Mouse (Mus musculus) midbrain, embryonic 11.5 days (tissue): ENCODE results near the gene Arl2. TPM values are rescaled to one million over a fixed set of nuclear protein-coding genes. Genes with fewer than 3 reads are reported as not detected.
"Not testable (repeated sequence)": the region's sequence is repeated elsewhere in the genome, so short reads cannot be mapped to it uniquely, and the experiment has no call there.

ENCODE experiments used
- ATAC-seq: fragments of 200-750 bp; cut with Nextera tagmentation; 2 replicates; pipeline ENCODE4 v1.8.0; 2017; ENCODE audit warnings: moderate TSS enrichment, moderate library complexity; ENCODE audit not compliant: low FRiP score
- DNase-seq: peaks from one replicate; pipeline ENCODE4 v3.0.0; 2015; ENCODE audit warnings: low spot score; ENCODE audit errors: missing footprints
- H3K27ac ChIP-seq: fragments of 300-500 bp; sonication (generic); 2 replicates; pipeline ENCODE4 v1.5.1; 2014; ENCODE audit warnings: low read depth, low read length
- H3K27me3 ChIP-seq: fragments of 300-500 bp; sonication (generic); 2 replicates; pipeline ENCODE4 v1.6.1; 2014; ENCODE audit warnings: mild to moderate bottlenecking, low read length, moderate library complexity, mixed read lengths; ENCODE audit not compliant: control insufficient read depth, insufficient read depth
- H3K36me3 ChIP-seq: fragments of 300-500 bp; sonication (generic); 2 replicates; pipeline ENCODE4 v1.6.1; 2014; ENCODE audit warnings: mild to moderate bottlenecking, low read length, moderate library complexity, mixed read lengths; ENCODE audit not compliant: control insufficient read depth, insufficient read depth
- H3K4me1 ChIP-seq: fragments of 300-500 bp; sonication (generic); 2 replicates; pipeline ENCODE4 v1.6.1; 2014; ENCODE audit warnings: low read length; ENCODE audit not compliant: control insufficient read depth, insufficient read depth
- H3K4me2 ChIP-seq: fragments of 300-500 bp; sonication (generic); 2 replicates; pipeline ENCODE4 v1.6.1; 2014; ENCODE audit warnings: mild to moderate bottlenecking, moderate library complexity
- H3K4me3 ChIP-seq: fragments of 300-500 bp; sonication (generic); 2 replicates; pipeline ENCODE4 v1.5.1; 2014; ENCODE audit warnings: low read depth, low read length
- H3K9ac ChIP-seq: fragments of 300-500 bp; sonication (generic); 2 replicates; pipeline ENCODE4 v1.6.1; 2014; ENCODE audit warnings: low read length
- H3K9me3 ChIP-seq: fragments of 300-500 bp; sonication (generic); 2 replicates; pipeline ENCODE4 v1.6.1; 2016; ENCODE audit warnings: low read length; ENCODE audit not compliant: control insufficient read depth
- WGBS: fragments of 180-500 bp; shearing (Covaris S2); extraction: QIAGEN DNeasy Blood & Tissue Kit; methylation state at CpG from one replicate; pipeline ENCODE4 v1.1.7; 2014; 5-methylcytosine and 5-hydroxymethylcytosine counted together
- polyA plus RNA-seq: library from polyadenylated mRNA; unstranded; fragments of >200 nt; fragmentation: Nextera tagmentation; extraction: Ambion mirVana; gene quantifications from 2 replicates; pipeline ENCODE4 v1.2.1, GENCODE M21; 2014

Gene Arl2
- polyA plus RNA-seq, 1 experiment from 2014 or later: 86.1 TPM

DNA sequence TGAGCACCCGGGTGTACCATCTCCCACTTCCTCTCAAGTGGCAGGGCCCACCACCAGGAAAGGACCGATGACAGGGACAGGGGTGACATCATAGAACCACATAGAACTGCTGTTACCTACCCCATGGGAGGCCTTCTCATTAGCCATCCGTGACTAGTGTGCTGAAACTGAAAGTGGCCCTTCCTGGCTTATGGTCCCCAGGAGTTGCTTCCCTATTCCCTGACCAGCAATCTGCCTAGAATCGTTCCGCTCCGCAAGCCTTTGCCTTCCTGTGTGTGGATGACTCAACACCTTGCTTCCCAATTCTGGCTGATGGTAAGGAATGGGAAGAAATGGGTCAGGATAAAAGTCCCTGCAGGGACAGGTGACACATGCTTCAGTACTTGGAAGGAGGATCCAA lies 15.9 kb upstream of the Arl2 start:
- Histone ChIP-seq H3K9me3 (no peaks in the 10 kb centered on the region), H3K4me3 (no peak overlapping the region), H3K36me3 (no peaks in the 10 kb centered on the region), H3K9ac (no peak overlapping the region), H3K4me1 (no peaks in the 10 kb centered on the region), H3K27ac (no peak overlapping the region), H3K4me2 (no peak overlapping the region), H3K27me3 (no peaks in the 10 kb centered on the region)
- 75% methylated on average over 6 of the region's 6 CpGs for WGBS
- ATAC-seq (no peak), DNase-seq (no peak)

DNA sequence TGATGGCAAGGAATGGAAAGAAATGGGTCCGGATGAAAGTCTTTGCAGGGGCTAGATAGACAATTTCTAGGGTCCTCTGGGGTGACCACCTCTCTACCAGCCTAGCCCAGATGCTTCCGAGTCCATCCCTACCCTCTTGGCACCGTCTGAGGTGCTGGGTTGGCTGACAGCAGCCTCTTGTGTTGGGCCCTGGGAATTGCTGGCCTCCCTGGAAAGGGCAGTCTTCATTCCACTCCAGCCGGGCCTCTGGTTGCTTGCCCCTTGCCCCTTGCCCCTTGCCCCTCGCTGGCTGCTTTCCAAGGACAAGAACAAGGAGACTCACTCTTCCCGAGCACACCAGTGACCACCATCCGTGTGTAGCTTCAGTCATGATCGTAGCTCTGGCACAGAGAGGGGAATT lies 15.0 kb upstream of the Arl2 start:
- no peak overlapping the region for H3K4me3 ChIP-seq
- H3K27ac ChIP-seq: no peak overlapping the region
- WGBS: 67% methylated on average over 8 of the region's 8 CpGs
- ATAC-seq: no peak
- no peak for DNase-seq
- no peaks in the 10 kb centered on the region for H3K4me1 ChIP-seq
- H3K27me3 ChIP-seq: no peaks in the 10 kb centered on the region
- no peak overlapping the region for H3K4me2 ChIP-seq
- H3K9ac ChIP-seq: no peak overlapping the region
- H3K36me3 ChIP-seq: no peaks in the 10 kb centered on the region
- H3K9me3 ChIP-seq: no peaks in the 10 kb centered on the region

DNA sequence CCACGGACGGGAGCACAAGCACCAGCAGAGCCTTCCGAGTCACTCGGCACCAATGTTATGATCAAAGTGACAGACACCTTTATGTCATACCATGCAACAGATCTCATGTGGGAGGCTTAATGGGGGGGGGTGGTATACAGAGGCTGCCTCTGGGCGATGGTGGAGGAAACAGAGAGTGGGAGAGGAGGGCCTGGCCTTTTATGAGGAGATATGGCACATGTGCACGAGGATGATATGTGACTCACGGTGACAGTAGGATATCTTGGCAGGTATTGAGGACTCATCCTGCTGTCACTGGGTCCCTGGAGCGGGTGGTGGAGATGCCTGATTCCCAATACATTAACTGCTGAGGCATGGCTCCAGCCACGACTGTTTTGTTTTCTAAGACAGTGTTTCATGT lies 13.8 kb upstream of the Arl2 start:
- H3K9me3 ChIP-seq: no peaks in the 10 kb centered on the region
- no peak overlapping the region for H3K27ac ChIP-seq
- no peak overlapping the region for H3K9ac ChIP-seq
- 86% methylated on average over 9 of the region's 9 CpGs for WGBS
- no peak overlapping the region for H3K4me3 ChIP-seq
- H3K36me3 ChIP-seq: no peaks in the 10 kb centered on the region
- no peaks in the 10 kb centered on the region for H3K4me1 ChIP-seq
- no peaks in the 10 kb centered on the region for H3K27me3 ChIP-seq
- ATAC-seq (no peak), DNase-seq (no peak)
- H3K4me2 ChIP-seq: no peak overlapping the region

DNA sequence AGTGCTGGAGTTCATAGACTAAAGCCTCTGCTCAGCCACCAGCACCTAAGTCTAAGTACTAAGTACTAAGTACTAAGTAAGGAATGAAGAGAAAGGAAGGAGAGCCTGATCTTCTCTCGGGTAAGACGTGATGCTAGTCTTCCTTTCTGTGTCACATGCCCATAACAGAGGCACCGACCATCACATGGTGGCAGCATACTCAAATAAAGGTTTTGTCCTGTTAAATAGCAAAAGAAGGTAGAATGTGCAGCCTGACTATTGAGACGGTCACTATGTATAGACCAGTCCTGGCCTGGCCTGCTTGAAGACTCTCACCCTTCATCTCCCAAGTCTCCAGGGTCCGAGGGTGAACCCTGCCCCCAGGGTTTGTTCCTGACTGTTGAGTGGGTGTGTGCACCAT lies 3.5 kb upstream of the Arl2 start:
- Histone ChIP-seq H3K9me3 (no peaks in the 10 kb centered on the region), H3K9ac (no peak overlapping the region), H3K4me3 (no peak overlapping the region), H3K4me2 (no peak overlapping the region), H3K27me3 (no peaks in the 10 kb centered on the region), H3K4me1 (peaks cover 6% of the 10 kb centered on the region), H3K36me3 (no peaks in the 10 kb centered on the region), H3K27ac (no peak overlapping the region)
- no peak for ATAC-seq
- WGBS: 85% methylated on average over 5 of the region's 5 CpGs
- no peak for DNase-seq

DNA sequence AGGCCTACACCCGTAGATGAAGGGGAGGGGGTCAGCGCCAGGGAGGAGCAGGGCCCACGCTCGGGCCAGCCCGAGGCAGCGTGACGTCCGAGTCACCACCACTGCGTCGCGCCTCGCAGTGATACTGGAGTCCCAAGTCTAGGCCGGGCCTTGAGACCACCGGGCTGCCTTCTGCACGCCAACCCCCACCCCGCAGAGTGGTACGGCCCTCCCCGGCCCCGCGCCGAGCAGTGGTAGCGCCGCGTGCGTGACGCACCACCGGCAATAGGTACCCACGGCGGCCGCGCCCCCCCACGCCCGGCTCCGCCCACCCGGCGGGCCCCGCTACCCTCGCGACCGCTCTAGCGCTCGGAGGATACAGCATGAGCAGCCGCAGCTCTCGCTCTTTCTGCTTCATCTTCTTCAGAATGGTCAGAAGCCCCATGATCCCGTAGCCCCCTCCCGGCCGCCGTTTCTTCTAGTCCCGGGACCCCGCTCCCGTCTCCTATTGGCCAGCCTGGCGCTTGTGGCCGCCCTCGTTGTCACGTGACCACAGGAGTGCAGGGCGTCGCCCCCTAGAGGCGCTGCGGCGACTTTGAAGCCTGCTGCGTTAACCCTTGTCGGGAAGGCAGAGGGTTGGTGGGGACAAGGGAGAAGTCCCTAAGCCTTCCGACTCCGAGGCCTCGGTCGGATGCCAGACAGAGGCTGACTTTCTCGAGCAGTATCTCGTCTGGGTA lies 512 bp downstream of the Arl2 start, which contains the start of gene Batf2:
Gene Batf2, plus strand, starts transcription at position 306 of the 716 bp plus-strand sequence.
- peak within 1 kb of the TSS; percentile 70 for H3K4me3 ChIP-seq
- H3K9ac ChIP-seq: peak within 1 kb of the TSS; percentile 90
- H3K4me2 ChIP-seq: peak within 1 kb of the TSS; percentile 88
- no peaks in the 10 kb centered on the region for H3K9me3 ChIP-seq
- peak; percentile 92 for ATAC-seq
- peak within 1 kb of the TSS; percentile 97 for H3K27ac ChIP-seq
- WGBS: under 1% methylated on average over 68 of the region's 68 CpGs
- peak; percentile 99 for DNase-seq
- no peaks in the 10 kb centered on the region; the same call in none of the 2 replicates for H3K36me3 ChIP-seq
- H3K4me1 ChIP-seq: peaks cover 9% of the 10 kb centered on the region
- H3K27me3 ChIP-seq: no peaks in the 10 kb centered on the region

DNA sequence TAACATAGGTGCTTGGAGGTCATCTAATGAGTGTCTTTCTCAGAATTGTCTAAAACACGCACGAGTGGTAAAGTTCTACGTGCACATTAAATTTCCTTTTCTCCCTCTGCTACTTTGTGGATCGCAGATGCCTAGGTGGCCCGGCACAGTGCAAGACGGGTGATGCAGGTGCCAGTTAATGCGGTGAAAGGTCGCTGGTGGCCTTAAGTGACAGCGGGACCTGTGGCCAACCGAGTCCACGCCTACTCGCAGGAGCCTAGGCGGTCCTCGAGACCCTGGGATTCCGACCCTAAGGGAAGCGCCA lies 1.0 kb downstream of the Arl2 start:
- WGBS: 8% methylated on average over 16 of the region's 16 CpGs
- Histone ChIP-seq H3K4me1 (peaks cover 9% of the 10 kb centered on the region), H3K36me3 (no peaks in the 10 kb centered on the region; the same call in none of the 2 replicates), H3K4me3 (peak overlapping the region; percentile 70), H3K27me3 (no peaks in the 10 kb centered on the region), H3K9me3 (no peaks in the 10 kb centered on the region), H3K4me2 (peak overlapping the region; percentile 88), H3K27ac (peak overlapping the region; percentile 97), H3K9ac (peak overlapping the region; percentile 90)
- ATAC-seq (no peak), DNase-seq (no peak)

DNA sequence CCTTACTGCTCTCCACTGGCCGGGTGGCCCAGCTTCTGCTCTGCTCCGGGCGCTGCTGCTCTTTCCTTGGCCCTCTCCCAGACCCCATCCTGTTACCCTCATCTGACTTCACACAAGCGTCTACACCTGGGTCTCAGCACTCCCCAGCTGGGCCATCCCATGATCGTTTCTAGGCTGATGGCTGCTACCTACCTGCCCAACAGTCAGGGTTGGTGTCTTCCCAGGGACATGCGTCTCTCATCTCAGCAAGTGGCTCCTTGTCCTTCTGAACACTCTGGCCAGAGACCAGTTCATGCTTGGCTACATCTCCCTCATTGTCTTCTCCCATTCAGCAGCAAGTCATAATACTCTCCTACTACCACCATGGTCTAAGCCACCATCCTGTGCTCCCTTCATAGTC lies 1.6 kb downstream of the Arl2 start:
- H3K9ac ChIP-seq: peak overlapping the region; percentile 90
- no peak for ATAC-seq
- H3K36me3 ChIP-seq: no peaks in the 10 kb centered on the region; the same call in none of the 2 replicates
- H3K27me3 ChIP-seq: no peaks in the 10 kb centered on the region
- peaks cover 9% of the 10 kb centered on the region for H3K4me1 ChIP-seq
- peak overlapping the region; percentile 88 for H3K4me2 ChIP-seq
- H3K27ac ChIP-seq: no peak overlapping the region
- DNase-seq: no peak
- no peaks in the 10 kb centered on the region for H3K9me3 ChIP-seq
- no peak overlapping the region; the same call in 1 of the 2 replicates for H3K4me3 ChIP-seq
- WGBS: 91% methylated on average over 6 of the region's 6 CpGs

DNA sequence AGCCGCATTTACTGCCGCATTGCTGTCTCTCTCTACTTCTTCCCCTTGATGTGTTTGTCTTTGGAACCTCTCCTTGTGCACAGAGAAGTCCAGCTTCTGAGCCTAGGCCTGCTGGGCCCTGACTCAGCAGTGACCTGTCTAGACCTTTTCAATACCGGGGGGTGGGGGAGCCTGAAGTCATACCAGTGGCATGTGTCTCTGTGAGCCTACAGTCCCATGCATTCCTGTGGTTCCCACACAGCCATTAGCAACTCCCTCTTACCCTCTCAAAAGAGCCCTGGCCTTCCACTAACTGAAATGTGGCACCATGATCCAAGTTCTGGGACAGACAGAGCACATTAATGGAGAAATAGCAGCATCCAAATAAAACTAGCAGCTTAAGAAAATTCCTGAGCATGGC lies 5.0 kb downstream of the Arl2 start:
- WGBS: 82% methylated on average over 3 of the region's 3 CpGs
- no peak overlapping the region for H3K4me2 ChIP-seq
- no peaks in the 10 kb centered on the region for H3K27me3 ChIP-seq
- no peaks in the 10 kb centered on the region; the same call in none of the 2 replicates for H3K36me3 ChIP-seq
- no peaks in the 10 kb centered on the region for H3K9me3 ChIP-seq
- H3K4me3 ChIP-seq: no peak overlapping the region
- peak; percentile 4 for DNase-seq
- H3K9ac ChIP-seq: no peak overlapping the region
- peaks cover 9% of the 10 kb centered on the region for H3K4me1 ChIP-seq
- no peak overlapping the region for H3K27ac ChIP-seq
- no peak for ATAC-seq

DNA sequence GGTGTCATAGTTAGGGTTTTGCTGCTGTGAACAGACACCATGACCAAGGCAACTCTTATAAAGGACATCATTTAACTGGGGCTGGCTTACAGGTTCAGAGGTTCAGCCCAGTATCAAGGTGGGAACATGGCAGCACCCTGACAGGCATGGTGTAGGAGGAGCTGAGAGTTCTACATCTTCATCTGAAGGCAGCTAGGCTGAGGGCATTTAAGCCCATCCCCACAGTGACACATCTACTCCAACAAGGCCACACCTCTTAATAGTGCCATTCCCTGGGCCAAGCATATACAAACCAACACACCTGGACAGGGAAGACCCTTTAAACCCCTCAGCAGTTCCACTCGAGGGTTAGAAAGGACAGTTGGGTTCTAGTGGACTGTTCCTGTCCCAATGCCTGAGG lies 8.2 kb downstream of the Arl2 start:
- ATAC-seq, H3K36me3 ChIP-seq, H3K4me2 ChIP-seq, H3K27ac ChIP-seq, H3K27me3 ChIP-seq, H3K9ac ChIP-seq, H3K4me1 ChIP-seq, DNase-seq, H3K4me3 ChIP-seq, H3K9me3 ChIP-seq: not testable (repeated sequence)
- 50% methylated on average over 1 of the region's 1 CpGs for WGBS
